Mouse (Mus musculus) myocyte (in vitro differentiated cells): ENCODE measurements around the gene Elovl2. TPM values are rescaled to one million over a fixed set of nuclear protein-coding genes. Genes with fewer than 3 reads are reported as not detected.
"Not testable (repeated sequence)": the region's sequence is repeated elsewhere in the genome, so short reads cannot be mapped to it uniquely, and the experiment has no call there.

Source experiments
- H3K27me3 ChIP-seq: one replicate; pipeline ENCODE4 v1.6.1; 2011; ENCODE audit not compliant: control insufficient read depth, insufficient read depth, insufficient read length
- H3K36me3 ChIP-seq: one replicate; pipeline ENCODE4 v1.6.1; 2011; ENCODE audit not compliant: control insufficient read depth, insufficient read depth
- H3K4me2 ChIP-seq: one replicate; pipeline ENCODE4 v1.6.1; 2011; ENCODE audit warnings: low read depth, control low read depth
- H3K4me3 ChIP-seq: one replicate; pipeline ENCODE4 v1.5.1; 2011; ENCODE audit warnings: mild to moderate bottlenecking, control low read depth, moderate library complexity
- H3K79me2 ChIP-seq: one replicate; pipeline ENCODE4 v1.6.1; 2011; ENCODE audit not compliant: control insufficient read depth, insufficient read depth
- H3ac ChIP-seq: one replicate; pipeline ENCODE4 v1.6.1; 2011; ENCODE audit not compliant: control insufficient read depth, insufficient read length
- CEBPB ChIP-seq: IDR thresholded peaks from 2 replicates; pipeline ENCODE4 v1.6.1; 2011; ENCODE audit warnings: mild to moderate bottlenecking, moderate library complexity; ENCODE audit not compliant: poor library complexity, insufficient read depth, severe bottlenecking
- E2F4 ChIP-seq: IDR thresholded peaks from one replicate; pipeline ENCODE4 v1.6.1; 2011; ENCODE audit warnings: mild to moderate bottlenecking, control low read depth, moderate library complexity; ENCODE audit not compliant: insufficient read depth
- MAX ChIP-seq: IDR thresholded peaks from one replicate; pipeline ENCODE4 v1.6.1; 2011; ENCODE audit warnings: low read depth, mild to moderate bottlenecking, control low read depth
- MYOD1 ChIP-seq, 3 experiments: IDR thresholded peaks; one replicate each; pipeline ENCODE4 v1.6.1; 2011; ENCODE audit warnings: control low read depth in 2 of 3, low read depth in 2 of 3, mild to moderate bottlenecking in 2 of 3, moderate library complexity in 1 of 3; ENCODE audit not compliant: insufficient read length in 2 of 3, control insufficient read depth in 1 of 3
- MYOG ChIP-seq, 3 experiments: IDR thresholded peaks; one replicate each; pipeline ENCODE4 v1.6.1; 2011; ENCODE audit warnings: control low read depth in 2 of 3, low read depth in 2 of 3, mild to moderate bottlenecking in 2 of 3; ENCODE audit not compliant: insufficient read length in 2 of 3, control insufficient read depth in 1 of 3, insufficient read depth in 1 of 3
- POLR2A ChIP-seq: IDR thresholded peaks from one replicate; pipeline ENCODE4 v1.6.1; 2011; ENCODE audit warnings: low read depth, mild to moderate bottlenecking, control low read depth, moderate library complexity; ENCODE audit not compliant: insufficient read length
- POLR2AphosphoS2 ChIP-seq: IDR thresholded peaks from one replicate; pipeline ENCODE4 v1.6.1; 2011; ENCODE audit warnings: low read depth, control low read depth; ENCODE audit not compliant: insufficient read length
- REST ChIP-seq: IDR thresholded peaks from one replicate; pipeline ENCODE4 v1.6.1; 2011; ENCODE audit warnings: mild to moderate bottlenecking, control low read depth, moderate library complexity; ENCODE audit not compliant: insufficient read depth, insufficient read length
- SRF ChIP-seq: IDR thresholded peaks from one replicate; pipeline ENCODE4 v1.6.1; 2011; ENCODE audit warnings: low read depth; ENCODE audit not compliant: control insufficient read depth, insufficient read length
- TCF12 ChIP-seq: IDR thresholded peaks from one replicate; pipeline ENCODE4 v1.6.1; 2011; ENCODE audit warnings: mild to moderate bottlenecking, control low read depth; ENCODE audit not compliant: poor library complexity, insufficient read depth, severe bottlenecking
- TCF3 ChIP-seq: IDR thresholded peaks from one replicate; pipeline ENCODE4 v1.6.1; 2011; ENCODE audit warnings: low read depth, control low read depth; ENCODE audit not compliant: insufficient read length
- USF1 ChIP-seq: IDR thresholded peaks from one replicate; pipeline ENCODE4 v1.6.1; 2011; ENCODE audit warnings: low read depth, mild to moderate bottlenecking, control low read depth, moderate library complexity
- polyA plus RNA-seq: library from polyadenylated mRNA; unstranded; fragments of >200 nt; fragmentation: generic; extraction: Trizol; gene quantifications from one replicate; pipeline ENCODE4 v1.2.1, GENCODE M21; 2012; ENCODE audit warnings: missing spikeins

Elovl2 gene
- polyA plus RNA-seq, 1 experiment: not detected

DNA sequence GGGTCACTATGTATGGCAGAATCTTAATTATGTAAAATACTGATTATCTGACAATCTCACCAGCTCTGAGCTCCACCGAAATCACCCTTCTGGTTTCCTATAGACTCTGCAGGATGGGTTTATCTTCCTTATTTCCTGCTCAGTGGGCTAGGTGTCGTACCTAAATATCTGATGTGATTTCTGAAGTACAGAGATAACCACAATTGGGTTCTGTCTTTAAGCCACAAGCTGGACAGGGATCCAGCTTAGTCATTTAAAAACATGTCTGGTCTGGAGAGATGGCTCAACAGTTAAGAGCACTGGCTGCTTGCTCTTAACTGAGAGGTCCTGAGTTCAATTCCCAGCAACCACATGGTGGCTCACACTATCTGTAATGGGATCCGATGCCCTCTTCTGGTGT is 36.8 kb upstream of the Elovl2 start:
- Histone ChIP-seq H3ac (no peak overlapping the region), H3K36me3 (no peaks in the 10 kb centered on the region), H3K27me3 (no peaks in the 10 kb centered on the region), H3K79me2 (no peaks in the 10 kb centered on the region), H3K4me2 (no peak overlapping the region), H3K4me3 (no peak overlapping the region)
- TF ChIP-seq POLR2AphosphoS2 (no peak), MAX (no peak), E2F4 (no peak), TCF3 (no peak), USF1 (no peak), REST (no peak), TCF12 (no peak), SRF (no peak)

DNA sequence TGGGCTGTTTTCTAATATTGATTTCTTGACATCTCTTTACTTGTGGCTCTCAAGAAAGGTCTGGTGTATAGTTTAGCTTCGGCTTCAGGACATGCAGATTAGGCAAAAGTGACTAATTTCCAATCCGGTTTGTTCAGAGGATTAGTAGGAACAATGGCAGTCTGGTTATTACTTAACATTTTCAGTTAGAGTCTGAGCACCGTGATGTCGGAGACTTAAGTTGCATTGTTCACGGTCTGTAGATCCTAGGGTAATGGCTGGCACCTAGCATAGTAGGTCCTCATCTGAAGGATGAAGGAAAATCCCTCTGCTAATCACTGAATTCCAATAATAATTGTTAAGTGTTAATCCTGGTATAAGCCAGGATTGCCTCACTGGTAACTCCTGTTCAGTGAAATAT is 35.9 kb upstream of the Elovl2 start:
- no peak for TF ChIP-seq TCF3
- Histone ChIP-seq H3K4me2 (no peak overlapping the region), H3K79me2 (peaks cover 5% of the 10 kb centered on the region)

DNA sequence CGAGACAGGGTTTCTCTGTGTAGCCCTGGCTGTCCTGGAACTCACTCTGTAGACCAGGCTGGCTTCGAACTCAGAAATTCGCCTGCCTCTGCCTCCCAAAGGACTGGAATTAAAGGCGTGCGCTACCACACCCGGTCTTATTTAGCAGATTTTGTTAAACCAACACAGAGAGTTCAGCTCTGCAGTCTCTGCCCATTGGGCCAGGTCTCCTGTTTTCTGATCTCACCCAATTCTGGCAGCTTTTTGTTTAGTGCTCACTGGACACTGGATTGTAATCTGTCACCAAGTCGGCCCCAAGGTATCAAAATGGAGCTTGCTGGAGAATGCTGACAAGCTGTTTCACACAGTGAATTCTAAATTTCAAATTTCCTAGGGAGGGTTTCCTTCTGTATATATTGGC is 32.5 kb upstream of the Elovl2 start:
- Histone ChIP-seq H3K4me3 (no peak overlapping the region), H3K79me2 (peaks cover 7% of the 10 kb centered on the region), H3K36me3 (no peaks in the 10 kb centered on the region), H3K27me3 (no peaks in the 10 kb centered on the region), H3ac (no peak overlapping the region), H3K4me2 (no peak overlapping the region)
- TF ChIP-seq SRF (no peak), TCF12 (no peak), USF1 (no peak), TCF3 (no peak), POLR2A (no peak), POLR2AphosphoS2 (no peak), REST (no peak), E2F4 (no peak), MYOD1 (IDR thresholded peaks at IDR 0.05; ENCODE audit: control insufficient read depth in 1 of 3, insufficient read length in 2 of 3, low read depth in 2 of 3) (no peak), MYOG (IDR thresholded peaks at IDR 0.05; ENCODE audit: control insufficient read depth in 1 of 3, insufficient read depth in 1 of 3, insufficient read length in 2 of 3, low read depth in 2 of 3) (no peak), CEBPB (no peak), MAX (no peak)

More for the DNA sequence above, 35.9 kb upstream of the Elovl2 start:
- H3K36me3 ChIP-seq: no peaks in the 10 kb centered on the region
- H3K27me3 ChIP-seq: no peaks in the 10 kb centered on the region
- H3ac ChIP-seq: no peak overlapping the region
- no peak overlapping the region for H3K4me3 ChIP-seq

DNA sequence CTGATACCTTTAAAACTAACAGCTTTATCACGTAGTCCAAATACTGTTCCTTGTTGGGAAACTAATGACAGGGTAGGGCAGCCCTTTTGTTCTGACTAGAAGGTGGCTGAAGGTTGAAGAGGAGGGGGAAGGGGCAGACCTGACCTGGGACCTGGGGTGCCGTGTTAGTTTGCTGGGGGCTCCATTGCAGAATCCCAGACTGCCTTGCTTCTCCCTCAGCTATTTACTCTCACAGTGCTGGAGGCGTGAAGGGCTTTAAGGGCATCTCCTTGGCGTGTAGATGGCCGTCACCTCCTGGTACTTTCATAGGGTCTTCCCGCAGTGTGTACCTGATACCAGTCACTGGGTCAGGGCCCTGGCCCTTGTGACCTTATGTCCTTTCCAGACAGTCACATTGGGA is 31.9 kb upstream of the Elovl2 start:
- Histone ChIP-seq H3K4me2 (no peak overlapping the region), H3ac (no peak overlapping the region)
- no peak for TF ChIP-seq TCF3
- TF ChIP-seq TCF12: no peak

DNA sequence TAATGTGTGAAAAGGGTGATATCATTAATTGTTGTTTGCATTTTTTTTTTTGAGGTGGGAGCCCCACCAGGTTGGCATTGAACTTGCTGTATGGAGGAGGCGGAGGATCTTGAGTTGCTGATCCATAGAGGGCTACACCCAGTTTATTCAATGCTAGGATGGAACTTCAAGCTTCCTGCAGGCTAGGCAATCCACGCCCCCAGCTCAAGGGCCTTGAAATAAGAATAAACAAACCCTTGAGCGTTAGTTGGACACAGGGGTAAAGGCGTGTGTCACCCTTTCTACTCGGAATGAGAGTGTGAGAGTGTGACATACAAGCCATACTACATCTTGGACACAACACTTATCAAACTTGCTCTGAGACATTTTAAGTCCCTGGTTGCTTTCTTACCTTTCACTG is 31.5 kb upstream of the Elovl2 start:
- TF ChIP-seq SRF: no peak
- TF ChIP-seq E2F4: no peak
- TF ChIP-seq TCF3: no peak
- TF ChIP-seq CEBPB: no peak
- no peak for TF ChIP-seq MAX
- no peak for TF ChIP-seq MYOG (IDR thresholded peaks at IDR 0.05; ENCODE audit: control insufficient read depth in 1 of 3, insufficient read depth in 1 of 3, insufficient read length in 2 of 3, low read depth in 2 of 3)
- no peak for TF ChIP-seq USF1
- no peak for TF ChIP-seq POLR2AphosphoS2
- TF ChIP-seq TCF12: no peak
- no peak for TF ChIP-seq POLR2A
- TF ChIP-seq MYOD1 (IDR thresholded peaks at IDR 0.05; ENCODE audit: control insufficient read depth in 1 of 3, insufficient read length in 2 of 3, low read depth in 2 of 3): no peak
- TF ChIP-seq REST: no peak
- peaks cover 7% of the 10 kb centered on the region for H3K79me2 ChIP-seq
- no peaks in the 10 kb centered on the region for H3K36me3 ChIP-seq
- no peak overlapping the region for H3K4me3 ChIP-seq
- no peak overlapping the region for H3K4me2 ChIP-seq
- H3ac ChIP-seq: no peak overlapping the region
- no peaks in the 10 kb centered on the region for H3K27me3 ChIP-seq

More for the DNA sequence above, 31.9 kb upstream of the Elovl2 start:
- Histone ChIP-seq H3K4me3 (no peak overlapping the region), H3K27me3 (no peaks in the 10 kb centered on the region), H3K79me2 (peaks cover 7% of the 10 kb centered on the region), H3K36me3 (no peaks in the 10 kb centered on the region)

DNA sequence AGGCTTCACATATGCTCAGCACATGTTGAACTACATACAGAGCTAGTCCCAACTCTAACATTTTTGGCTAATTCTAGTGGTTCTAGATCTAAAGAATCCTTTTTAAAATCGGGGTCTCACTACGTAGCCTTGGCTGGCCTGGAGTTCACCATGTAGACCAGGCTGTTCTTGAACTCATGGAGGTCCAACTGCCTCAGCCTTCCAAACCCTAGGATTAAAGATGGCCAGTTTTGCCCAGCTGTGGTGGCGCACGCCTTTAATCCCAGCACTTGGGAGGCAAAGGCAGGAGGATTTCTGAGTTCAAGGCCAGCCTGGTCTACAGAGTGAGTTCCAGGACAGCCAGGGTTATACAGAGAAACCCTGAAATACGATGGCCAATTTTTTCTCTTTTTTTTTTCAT is 31.0 kb upstream of the Elovl2 start:
- peak overlapping the region; percentile 87 for H3K4me3 ChIP-seq
- H3K4me2 ChIP-seq: peak overlapping the region; percentile 94
- H3K79me2 ChIP-seq, H3K27me3 ChIP-seq, H3K36me3 ChIP-seq, H3ac ChIP-seq: not testable (repeated sequence)
